Mouse (Mus musculus): ENCODE data around the gene Wipf2.

- no peak for TF ChIP-seq CTCF (IDR thresholded peaks at IDR 0.05; ENCODE audit: low read depth, low read length)
- TF ChIP-seq TAL1 (conservative IDR thresholded peaks at IDR 0.05; ENCODE audit: low read depth, low read length): no peak
- no peak for TF ChIP-seq GATA1 (IDR thresholded peaks at IDR 0.05; ENCODE audit: borderline replicate concordance, low read length)
- TF ChIP-seq POLR2AphosphoS5 (IDR thresholded peaks at IDR 0.05; ENCODE audit: insufficient replicate concordance, low read depth, low read length): no peak
- TF ChIP-seq GATA2 (IDR thresholded peaks at IDR 0.05; ENCODE audit: borderline replicate concordance, low read depth, low read length): no peak
Measured at GRCm38 (mm10) chr11:98942923-98943641, 79.6 kb downstream of the Wipf2 start.

All from G1E (cell line).